Mouse (Mus musculus): ENCODE results near the gene Tenm4.

- TF ChIP-seq POLR2A (IDR thresholded peaks at IDR 0.05; ENCODE audit: low read depth, low read length): no peak
- no peak for TF ChIP-seq CTCF (IDR thresholded peaks at IDR 0.05; ENCODE audit: extremely low read depth, insufficient read length, insufficient replicate concordance, low read depth, low read length)
These were observed 181.6 kb downstream of the Tenm4 start for GRCm38 (mm10) chr7:96352671-96353070.
